Mouse (Mus musculus): ENCODE measurements around the gene Tmem184b. TPM values are rescaled to one million over a fixed set of nuclear protein-coding genes. Genes with fewer than 3 reads are reported as not detected.
A peak's percentile ranks its signal among the peaks of the same experiment; 100 is the strongest.

The Tmem184b gene
- polyA plus RNA-seq, 2 experiments: 67.9 to 121 TPM

DNA sequence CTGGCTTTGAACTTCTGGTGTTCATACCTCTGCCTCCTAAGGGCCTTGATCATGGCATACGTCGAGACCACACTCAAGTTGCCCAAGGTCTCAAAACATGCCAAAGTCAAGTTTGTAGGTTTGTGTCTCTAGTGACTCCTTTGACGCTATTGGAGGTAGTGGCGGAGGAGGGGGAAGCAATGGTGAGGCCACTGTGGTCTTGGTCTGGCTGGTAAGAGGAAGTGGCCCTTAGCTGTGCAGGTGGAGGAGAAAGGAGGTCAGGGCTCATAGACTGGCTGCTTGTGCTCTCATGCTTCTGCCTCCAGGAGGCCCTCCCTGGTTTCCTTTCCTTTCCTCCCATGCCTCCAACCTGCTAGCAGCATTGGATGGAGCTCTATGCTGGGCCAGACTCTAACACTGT lies 52.5 kb downstream of the Tmem184b start:
- ATAC-seq (ENCODE audit: low FRiP score, low read depth): no peak
- Histone ChIP-seq H3K4me3 (replicated peaks; ENCODE audit: low read length) (no peak overlapping the region), H3K27ac (replicated peaks; ENCODE audit: low read depth, low read length) (0 out of 2 replicates have a peak overlapping the region, but pooled peaks have one; percentile 38), H3K9me3 (ENCODE audit: control insufficient read depth, low read length) (no peaks in the 10 kb centered on the region), H3K27me3 (ENCODE audit: control insufficient read depth, insufficient read depth, low read length) (no peaks in the 10 kb centered on the region), H3K36me3 (ENCODE audit: control insufficient read depth, insufficient read depth, low read length) (no peaks in the 10 kb centered on the region), H3K4me2 (replicated peaks; ENCODE audit: low read depth, low read length, severe bottlenecking) (no peak overlapping the region), H3K4me1 (ENCODE audit: control insufficient read depth, insufficient read depth, low read length) (peaks cover 9% of the 10 kb centered on the region), H3K9ac (ENCODE audit: low read depth, low read length, severe bottlenecking) (no peak overlapping the region)
- 92% methylated on average over 4 of the region's 4 CpGs for WGBS
- no peak for TF ChIP-seq POLR2A (IDR thresholded peaks at IDR 0.05; ENCODE audit: borderline replicate concordance, extremely low read depth, insufficient read depth, insufficient read length)
- no peak for DNase-seq (ENCODE audit: low spot score)

DNA sequence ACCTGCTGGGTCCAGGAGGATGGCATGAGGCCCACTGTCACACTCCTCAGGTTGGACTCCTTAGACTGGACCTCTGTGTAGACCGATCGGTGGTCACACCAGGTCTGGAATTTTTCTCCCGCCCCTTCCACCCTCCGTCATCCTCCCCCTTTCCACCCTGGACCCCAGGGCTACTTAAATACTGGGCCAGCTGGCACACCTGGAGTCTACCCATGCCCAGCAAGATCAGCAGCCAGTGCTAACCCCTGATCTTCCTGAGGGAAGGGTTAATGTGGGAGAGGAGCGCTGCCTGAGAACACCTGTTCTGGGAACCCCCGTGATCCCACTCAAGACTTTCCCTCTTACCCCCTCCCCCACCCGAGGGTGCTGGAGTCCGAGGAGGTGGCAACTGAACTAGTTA lies 54.7 kb downstream of the Tmem184b start:
- H3K36me3 ChIP-seq (ENCODE audit: control insufficient read depth, insufficient read depth, low read length): no peaks in the 10 kb centered on the region
- H3K9ac ChIP-seq (ENCODE audit: low read depth, low read length, severe bottlenecking): peak overlapping the region; percentile 84; the same call in 1 of the 2 replicates
- H3K4me3 ChIP-seq (replicated peaks; ENCODE audit: low read length): peak overlapping the region; percentile 74
- WGBS: 51% methylated on average over 8 of the region's 8 CpGs
- peak overlapping the region; percentile 93 for H3K4me2 ChIP-seq (replicated peaks; ENCODE audit: low read depth, low read length, severe bottlenecking)
- H3K27ac ChIP-seq (replicated peaks; ENCODE audit: low read depth, low read length): no peak overlapping the region
- no peak for ATAC-seq (ENCODE audit: low FRiP score, low read depth)
- no peak for DNase-seq (ENCODE audit: low spot score)
- H3K4me1 ChIP-seq (ENCODE audit: control insufficient read depth, insufficient read depth, low read length): peaks cover 9% of the 10 kb centered on the region
- no peak for TF ChIP-seq POLR2A (IDR thresholded peaks at IDR 0.05; ENCODE audit: borderline replicate concordance, extremely low read depth, insufficient read depth, insufficient read length)
- no peaks in the 10 kb centered on the region for H3K9me3 ChIP-seq (ENCODE audit: control insufficient read depth, low read length)
- H3K27me3 ChIP-seq (ENCODE audit: control insufficient read depth, insufficient read depth, low read length): no peaks in the 10 kb centered on the region

DNA sequence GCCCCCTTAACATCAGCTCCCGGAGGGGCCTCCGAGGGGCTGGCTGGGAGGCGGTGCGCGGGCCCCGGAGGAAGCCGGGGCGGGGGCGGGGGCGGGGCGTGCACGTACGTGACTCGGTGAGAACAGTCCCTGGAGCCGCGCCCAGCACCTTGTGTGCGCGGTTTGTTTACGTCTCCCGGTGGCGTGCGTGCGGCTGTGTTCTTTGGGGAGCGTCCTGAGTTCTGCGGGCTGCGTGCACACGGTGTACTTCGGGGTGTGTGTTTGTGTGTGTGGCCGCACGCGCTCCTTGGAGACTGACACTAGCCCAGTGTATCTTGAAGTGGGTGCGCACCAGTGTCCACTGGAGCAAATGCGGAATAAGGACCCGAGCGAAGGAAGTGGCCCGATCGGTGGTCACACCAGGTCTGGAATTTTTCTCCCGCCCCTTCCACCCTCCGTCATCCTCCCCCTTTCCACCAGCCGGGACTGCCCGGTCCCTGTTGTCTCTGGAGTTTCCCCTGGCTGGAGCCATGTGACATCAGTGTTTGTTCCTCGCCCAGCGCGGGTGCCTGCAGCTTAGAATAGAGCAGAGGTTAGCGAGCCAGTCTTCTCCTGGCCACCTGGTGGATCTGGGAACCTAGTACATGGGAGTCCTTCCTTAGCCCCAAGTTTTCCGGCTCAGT lies 55.4 kb downstream of the Tmem184b start:
- H3K27ac ChIP-seq (replicated peaks; ENCODE audit: low read depth, low read length): peak overlapping the region; percentile 93
- no peak for TF ChIP-seq POLR2A (IDR thresholded peaks at IDR 0.05; ENCODE audit: borderline replicate concordance, extremely low read depth, insufficient read depth, insufficient read length)
- DNase-seq (ENCODE audit: low spot score) (peak; percentile 68), ATAC-seq (ENCODE audit: low FRiP score, low read depth) (peak; percentile 74)
- H3K9me3 ChIP-seq (ENCODE audit: control insufficient read depth, low read length): no peaks in the 10 kb centered on the region
- H3K27me3 ChIP-seq (ENCODE audit: control insufficient read depth, insufficient read depth, low read length): no peaks in the 10 kb centered on the region
- H3K4me1 ChIP-seq (ENCODE audit: control insufficient read depth, insufficient read depth, low read length): peaks cover 9% of the 10 kb centered on the region
- 1% methylated on average over 30 of the region's 46 CpGs for WGBS
- peak overlapping the region; percentile 84 for H3K9ac ChIP-seq (ENCODE audit: low read depth, low read length, severe bottlenecking)
- H3K4me3 ChIP-seq (replicated peaks; ENCODE audit: low read length): peak overlapping the region; percentile 74
- peak overlapping the region; percentile 93 for H3K4me2 ChIP-seq (replicated peaks; ENCODE audit: low read depth, low read length, severe bottlenecking)
- no peaks in the 10 kb centered on the region for H3K36me3 ChIP-seq (ENCODE audit: control insufficient read depth, insufficient read depth, low read length)

DNA sequence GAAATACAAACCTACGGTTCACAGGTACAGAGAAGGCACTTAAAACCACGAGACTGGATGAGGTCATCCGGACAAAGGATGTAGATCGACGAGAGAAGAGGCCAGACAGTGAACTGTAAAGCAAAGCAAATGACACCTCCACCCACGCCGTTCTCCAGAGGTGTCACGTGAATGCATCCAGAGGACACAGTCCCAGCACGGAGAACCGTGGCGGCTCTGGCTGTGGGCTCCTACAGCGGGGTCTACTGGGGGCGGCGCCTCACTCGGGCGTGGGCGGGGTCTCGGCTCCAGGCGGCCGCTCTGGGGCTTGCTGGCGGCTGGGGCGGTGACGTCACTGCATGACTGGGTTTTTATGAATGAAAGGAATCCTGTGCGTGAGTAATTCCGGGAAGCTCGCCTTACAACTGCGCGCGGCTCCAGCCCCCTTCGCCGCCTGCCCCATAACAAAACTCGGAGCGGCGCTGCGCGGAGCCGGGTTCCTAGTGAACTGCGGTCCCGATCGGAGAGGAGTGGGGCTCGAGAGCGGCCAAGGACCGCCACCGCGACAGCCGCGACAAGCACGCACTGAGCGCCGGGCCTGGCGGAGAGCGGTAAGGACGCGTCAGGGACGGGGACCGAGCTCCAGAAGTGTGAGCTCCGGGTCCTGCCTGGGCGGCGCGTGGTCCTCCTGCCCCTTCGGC lies 56.1 kb downstream of the Tmem184b start:
- peak; percentile 90 for ATAC-seq (ENCODE audit: low FRiP score, low read depth)
- Histone ChIP-seq H3K4me3 (replicated peaks; ENCODE audit: low read length) (peak overlapping the region; percentile 74), H3K4me1 (ENCODE audit: control insufficient read depth, insufficient read depth, low read length) (peaks cover 9% of the 10 kb centered on the region), H3K27me3 (ENCODE audit: control insufficient read depth, insufficient read depth, low read length) (no peaks in the 10 kb centered on the region), H3K36me3 (ENCODE audit: control insufficient read depth, insufficient read depth, low read length) (no peaks in the 10 kb centered on the region), H3K9ac (ENCODE audit: low read depth, low read length, severe bottlenecking) (peak overlapping the region; percentile 84), H3K4me2 (replicated peaks; ENCODE audit: low read depth, low read length, severe bottlenecking) (peak overlapping the region; percentile 93), H3K27ac (replicated peaks; ENCODE audit: low read depth, low read length) (peak overlapping the region; percentile 93), H3K9me3 (ENCODE audit: control insufficient read depth, low read length) (no peaks in the 10 kb centered on the region)
- WGBS: under 1% methylated on average over 59 of the region's 61 CpGs
- peak; percentile 95 for DNase-seq (ENCODE audit: low spot score)
- 0 out of 2 replicates have a peak, but pooled peaks have one; percentile 16 for TF ChIP-seq POLR2A (IDR thresholded peaks at IDR 0.05; ENCODE audit: borderline replicate concordance, extremely low read depth, insufficient read depth, insufficient read length)

DNA sequence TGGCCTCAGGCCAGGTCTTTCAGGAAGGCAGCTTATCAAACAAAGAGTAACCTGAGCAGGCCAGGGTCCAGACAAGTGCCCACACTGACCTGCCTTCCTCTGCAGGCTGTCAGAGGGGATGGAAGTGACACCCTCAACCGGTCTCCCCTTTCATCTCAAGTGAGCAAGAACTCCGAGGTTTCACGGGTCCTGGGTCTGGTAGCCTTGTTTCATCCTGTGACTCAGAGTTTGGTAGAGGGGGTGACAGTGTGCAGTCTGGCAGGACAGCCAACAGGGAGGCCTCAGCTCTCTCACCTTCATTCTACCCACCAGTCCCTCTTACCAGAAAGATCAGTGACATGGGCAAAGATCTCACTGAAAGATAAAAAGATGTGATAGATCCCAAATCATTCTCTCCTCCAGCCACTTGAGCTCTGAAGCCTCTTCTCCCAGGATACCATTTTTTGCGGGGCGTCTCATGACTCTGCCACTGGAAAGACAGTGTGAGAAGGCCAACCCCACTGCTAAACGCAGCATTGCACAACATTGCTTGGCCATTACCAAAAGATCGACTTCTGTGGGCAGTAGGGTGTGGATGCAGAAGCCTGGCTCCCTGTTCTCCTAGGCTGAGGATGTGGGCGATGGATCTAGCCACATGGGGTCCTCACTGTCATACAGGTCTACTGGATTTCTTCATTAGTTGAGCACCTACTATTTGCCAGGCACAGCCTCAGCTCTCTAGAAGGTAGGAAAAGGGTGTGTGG lies 57.1 kb downstream of the Tmem184b start, which contains the start of gene Maff:
Gene Maff (plus strand): TSS at position 571 of the 743 bp plus-strand sequence.
- Histone ChIP-seq H3K36me3 (ENCODE audit: control insufficient read depth, insufficient read depth, low read length) (no peaks in the 10 kb centered on the region), H3K27me3 (ENCODE audit: control insufficient read depth, insufficient read depth, low read length) (no peaks in the 10 kb centered on the region), H3K27ac (replicated peaks; ENCODE audit: low read depth, low read length) (peak within 1 kb of the TSS; percentile 93), H3K9ac (ENCODE audit: low read depth, low read length, severe bottlenecking) (peak within 1 kb of the TSS; percentile 84), H3K4me3 (replicated peaks; ENCODE audit: low read length) (peak within 1 kb of the TSS; percentile 74), H3K9me3 (ENCODE audit: control insufficient read depth, low read length) (no peaks in the 10 kb centered on the region), H3K4me2 (replicated peaks; ENCODE audit: low read depth, low read length, severe bottlenecking) (peak within 1 kb of the TSS; percentile 93), H3K4me1 (ENCODE audit: control insufficient read depth, insufficient read depth, low read length) (peaks cover 6% of the 10 kb centered on the region)
- no peak for TF ChIP-seq POLR2A (IDR thresholded peaks at IDR 0.05; ENCODE audit: borderline replicate concordance, extremely low read depth, insufficient read depth, insufficient read length)
- DNase-seq (ENCODE audit: low spot score) (no peak), ATAC-seq (ENCODE audit: low FRiP score, low read depth) (no peak)
- WGBS: 47% methylated on average over 8 of the region's 8 CpGs
